Mouse (Mus musculus): ENCODE results near the gene Prr22.

- TF ChIP-seq E2F4 (IDR thresholded peaks at IDR 0.05; ENCODE audit: insufficient replicate concordance, low read depth, low read length) (no peak), RCOR1 (conservative IDR thresholded peaks at IDR 0.05; ENCODE audit: low read depth, low read length) (no peak), CTCF (conservative IDR thresholded peaks at IDR 0.05 in 1 of 2, IDR thresholded peaks at IDR 0.05 in 1 of 2; ENCODE audit: low read depth in 2 of 2, low read length in 2 of 2) (no peak), POLR2A (IDR thresholded peaks at IDR 0.05; ENCODE audit: low read depth, low read length) (no peak), EP300 (IDR thresholded peaks at IDR 0.05; ENCODE audit: low read length) (no peak), MAX (IDR thresholded peaks at IDR 0.05; ENCODE audit: low read length) (no peak), TCF12 (IDR thresholded peaks at IDR 0.05; ENCODE audit: low read depth, low read length) (no peak), MAZ (IDR thresholded peaks at IDR 0.05; ENCODE audit: low read depth, low read length) (no peak), KAT2A (IDR thresholded peaks at IDR 0.05; ENCODE audit: insufficient replicate concordance, low read length) (no peak), ZNF384 (IDR thresholded peaks at IDR 0.05; ENCODE audit: low read depth, low read length) (no peak), HCFC1 (IDR thresholded peaks at IDR 0.05; ENCODE audit: low read depth, low read length) (no peak), GABPA (IDR thresholded peaks at IDR 0.05; ENCODE audit: insufficient replicate concordance, low read depth, low read length) (no peak), ETS1 (conservative IDR thresholded peaks at IDR 0.05; ENCODE audit: low read depth, low read length) (no peak), NELFE (IDR thresholded peaks at IDR 0.05; ENCODE audit: low read depth, low read length) (no peak)
Measured at GRCm38 (mm10) chr17:56728117-56728516, 41.9 kb upstream of the Prr22 start.
